Mouse (Mus musculus): ENCODE results near the gene Pnkd. TPM values are rescaled to one million over a fixed set of nuclear protein-coding genes. Genes with fewer than 3 reads are reported as not detected.

Pnkd gene
- polyA plus RNA-seq, 1 experiment from 2014 or later, result 112 TPM

DNA sequence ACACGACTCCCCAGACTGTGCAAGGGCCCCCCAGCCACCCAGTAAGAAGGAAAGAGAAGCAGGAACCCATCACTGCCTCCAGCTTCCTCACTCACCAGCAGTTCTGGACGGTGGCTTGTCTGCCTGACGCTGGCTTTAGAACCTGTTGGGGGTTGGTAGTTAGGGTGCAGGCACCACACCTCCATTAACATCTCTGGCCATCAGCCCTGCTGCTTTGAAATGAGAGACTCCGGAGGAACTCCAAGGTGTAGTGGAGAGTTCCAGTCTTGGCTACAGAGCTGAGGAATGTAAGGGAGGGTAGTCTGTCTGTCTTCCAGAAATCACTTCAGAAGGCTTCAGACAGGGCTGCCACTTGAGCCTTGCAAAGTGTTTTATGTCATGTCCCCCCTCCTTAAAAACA lies 85.3 kb downstream of the Pnkd start:
- Histone ChIP-seq H3K9me3 (no peaks in the 10 kb centered on the region), H3K27me3 (0 out of 2 replicates have a peak, but pooled peaks cover 2% of the 10 kb centered on the region), H3K4me1 (peaks cover 8% of the 10 kb centered on the region; the same call in 1 of the 2 replicates), H3K4me2 (replicated peaks) (no peak overlapping the region), H3K4me3 (no peak overlapping the region), H3K9ac (no peak overlapping the region), H3K36me3 (no peaks in the 10 kb centered on the region), H3K27ac (no peak overlapping the region)
- WGBS, result 34% methylated on average over 4 of the region's 4 CpGs
- no peak for ATAC-seq (ENCODE audit: low FRiP score, low read depth)

DNA sequence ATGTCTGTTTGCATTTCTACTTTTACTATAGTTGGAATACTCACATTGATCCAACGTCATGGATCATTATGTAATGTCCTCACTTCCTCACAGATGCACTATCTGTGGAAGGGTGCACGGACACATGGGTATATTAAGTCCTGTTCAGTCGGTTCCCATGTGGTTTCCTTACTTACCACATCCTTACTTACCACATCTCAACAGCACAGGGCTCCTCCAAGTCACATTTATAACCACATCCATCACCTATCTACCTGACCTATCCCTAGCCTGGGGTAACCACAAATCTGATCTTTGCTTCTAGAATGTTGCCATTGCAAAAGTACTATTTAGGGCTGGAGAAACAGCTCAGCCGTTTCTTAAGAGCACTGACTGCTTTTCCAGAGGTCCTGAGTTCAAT lies 88.6 kb downstream of the Pnkd start:
- Histone ChIP-seq H3K4me1 (peaks cover 7% of the 10 kb centered on the region; the same call in 1 of the 2 replicates), H3K4me3 (no peak overlapping the region), H3K27me3 (no peaks in the 10 kb centered on the region), H3K27ac (no peak overlapping the region), H3K9ac (no peak overlapping the region), H3K36me3 (no peaks in the 10 kb centered on the region), H3K9me3 (no peaks in the 10 kb centered on the region), H3K4me2 (replicated peaks) (no peak overlapping the region)
- 76% methylated on average over 4 of the region's 4 CpGs for WGBS
- ATAC-seq (ENCODE audit: low FRiP score, low read depth), result no peak

DNA sequence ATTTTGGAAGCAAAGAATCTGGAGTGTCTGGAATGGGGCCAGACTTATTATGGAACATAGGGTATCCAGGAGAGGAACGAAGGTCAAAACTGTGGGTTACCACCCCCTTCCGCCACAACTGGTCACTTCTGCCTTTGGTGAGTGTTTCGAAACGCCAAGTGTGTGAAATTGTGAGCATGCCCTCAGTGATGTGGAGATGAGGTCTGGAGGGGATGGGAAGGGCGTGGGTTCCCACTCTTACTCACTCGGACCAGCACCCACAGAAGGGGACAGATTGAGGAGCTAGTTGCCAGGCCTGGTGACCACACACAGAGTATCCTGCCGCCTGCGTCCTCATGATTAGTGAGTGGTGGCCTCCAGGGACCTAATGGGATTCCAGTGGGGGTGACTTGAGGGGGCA lies 90.2 kb downstream of the Pnkd start, which contains the start of gene Slc11a1:
Gene Slc11a1, plus strand, starts transcription at position 216 of the 400 bp plus-strand sequence.
- no peak within 1 kb of the TSS for H3K4me2 ChIP-seq (replicated peaks)
- 67% methylated on average over 8 of the region's 8 CpGs for WGBS
- peaks cover 6% of the 10 kb centered on the region; the same call in 1 of the 2 replicates for H3K4me1 ChIP-seq
- ATAC-seq (ENCODE audit: low FRiP score, low read depth), result no peak
- H3K27me3 ChIP-seq, result no peaks in the 10 kb centered on the region
- H3K27ac ChIP-seq, result no peak within 1 kb of the TSS
- H3K4me3 ChIP-seq, result no peak within 1 kb of the TSS
- H3K9ac ChIP-seq, result no peak within 1 kb of the TSS
- no peaks in the 10 kb centered on the region for H3K9me3 ChIP-seq
- no peaks in the 10 kb centered on the region for H3K36me3 ChIP-seq

- no peak overlapping the region for H3K9ac ChIP-seq
- H3K4me2 ChIP-seq (replicated peaks), result no peak overlapping the region
- WGBS, result 82% methylated on average over 10 of the region's 10 CpGs
- H3K9me3 ChIP-seq, result no peaks in the 10 kb centered on the region
- H3K27ac ChIP-seq, result no peak overlapping the region
- H3K4me3 ChIP-seq, result no peak overlapping the region
- H3K36me3 ChIP-seq, result no peaks in the 10 kb centered on the region
- ATAC-seq (ENCODE audit: low FRiP score, low read depth), result no peak
- H3K4me1 ChIP-seq, result peaks cover 6% of the 10 kb centered on the region; the same call in 1 of the 2 replicates
- no peaks in the 10 kb centered on the region for H3K27me3 ChIP-seq
Measured at GRCm38 (mm10) chr1:74375561-74375960, 90.8 kb downstream of the Pnkd start.

DNA sequence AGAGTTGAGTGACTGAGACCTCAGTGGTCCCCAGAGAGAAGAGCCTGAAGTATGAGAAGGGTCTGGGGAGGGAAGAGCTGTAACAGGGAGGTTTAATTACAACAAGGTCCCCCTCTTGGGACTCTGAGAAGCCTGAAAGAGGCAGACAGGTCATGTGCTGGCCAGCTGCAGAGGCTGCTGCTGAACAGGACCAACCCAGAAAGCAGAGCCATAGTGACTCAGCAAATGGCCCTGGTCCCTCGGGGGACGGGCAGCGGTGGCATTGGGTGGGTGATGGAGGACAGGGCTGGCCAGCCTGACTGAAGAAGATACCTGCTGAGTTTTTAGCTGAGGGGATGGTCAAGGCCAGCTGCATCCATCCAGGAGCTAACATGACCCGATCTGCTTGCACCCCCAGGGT lies 91.7 kb downstream of the Pnkd start:
- Histone ChIP-seq H3K36me3 (no peaks in the 10 kb centered on the region), H3K27ac (no peak overlapping the region), H3K4me2 (replicated peaks) (no peak overlapping the region), H3K4me3 (no peak overlapping the region), H3K4me1 (peaks cover 6% of the 10 kb centered on the region; the same call in 1 of the 2 replicates), H3K9me3 (no peaks in the 10 kb centered on the region), H3K27me3 (no peaks in the 10 kb centered on the region), H3K9ac (no peak overlapping the region)
- 78% methylated on average over 4 of the region's 4 CpGs for WGBS
- ATAC-seq (ENCODE audit: low FRiP score, low read depth), result no peak

GRCm38 (mm10) chr1:74379058-74379504 lies 94.4 kb downstream of the Pnkd start:
- no peak overlapping the region for H3K4me3 ChIP-seq
- no peak overlapping the region for H3K27ac ChIP-seq
- H3K36me3 ChIP-seq, result no peaks in the 10 kb centered on the region
- peaks cover 6% of the 10 kb centered on the region; the same call in 1 of the 2 replicates for H3K4me1 ChIP-seq
- 77% methylated on average over 7 of the region's 7 CpGs for whole genome bisulfite sequencing
- no peaks in the 10 kb centered on the region for H3K27me3 ChIP-seq
- no peaks in the 10 kb centered on the region for H3K9me3 ChIP-seq
- H3K4me2 ChIP-seq (replicated peaks), result no peak overlapping the region
- no peak overlapping the region for H3K9ac ChIP-seq
- no peak for ATAC-seq (ENCODE audit: low FRiP score, low read depth)

DNA sequence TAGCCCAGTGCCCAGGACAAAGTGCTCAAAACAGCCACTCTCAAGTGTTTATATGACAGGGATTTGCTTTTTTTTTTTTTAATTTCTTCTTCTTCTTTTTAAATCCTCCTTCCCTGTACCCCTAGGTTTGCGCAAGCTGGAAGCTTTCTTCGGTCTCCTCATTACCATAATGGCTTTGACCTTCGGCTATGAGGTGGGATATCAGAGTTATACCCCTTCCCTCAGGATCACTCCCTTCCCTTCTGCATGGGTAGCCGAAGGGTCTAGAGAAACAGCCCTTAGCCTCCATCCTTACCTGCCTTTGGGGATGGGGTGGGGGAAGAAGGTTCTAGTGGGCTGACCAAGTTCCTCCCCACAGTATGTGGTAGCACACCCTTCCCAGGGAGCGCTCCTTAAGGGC lies 95.8 kb downstream of the Pnkd start:
- Histone ChIP-seq H3K27ac (no peak overlapping the region), H3K4me1 (peaks cover 6% of the 10 kb centered on the region; the same call in 1 of the 2 replicates), H3K27me3 (no peaks in the 10 kb centered on the region), H3K4me2 (replicated peaks) (no peak overlapping the region), H3K36me3 (no peaks in the 10 kb centered on the region), H3K9ac (no peak overlapping the region), H3K4me3 (no peak overlapping the region), H3K9me3 (no peaks in the 10 kb centered on the region)
- no peak for ATAC-seq (ENCODE audit: low FRiP score, low read depth)
- WGBS, result 84% methylated on average over 5 of the region's 5 CpGs

DNA sequence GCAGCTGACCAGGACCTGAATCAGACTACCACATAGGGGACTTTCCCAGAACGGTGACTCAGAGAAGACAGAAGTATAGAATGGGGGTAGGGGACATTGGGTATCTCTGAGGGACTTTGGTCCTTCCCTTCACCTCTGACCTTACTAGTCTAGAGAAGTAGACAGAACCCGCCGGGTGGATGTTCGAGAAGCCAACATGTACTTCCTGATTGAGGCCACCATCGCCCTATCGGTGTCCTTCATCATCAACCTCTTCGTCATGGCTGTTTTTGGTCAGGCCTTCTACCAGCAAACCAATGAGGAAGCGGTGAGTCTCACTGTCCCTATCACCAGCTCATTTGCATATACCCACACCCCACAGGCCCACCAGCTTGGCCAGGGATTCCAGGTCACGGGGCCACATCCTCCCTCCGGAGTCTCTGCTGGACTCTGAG lies 96.9 kb downstream of the Pnkd start:
- H3K9me3 ChIP-seq, result no peaks in the 10 kb centered on the region
- H3K4me3 ChIP-seq, result no peak overlapping the region
- no peak overlapping the region for H3K9ac ChIP-seq
- H3K4me2 ChIP-seq (replicated peaks), result no peak overlapping the region
- H3K27ac ChIP-seq, result no peak overlapping the region
- no peaks in the 10 kb centered on the region for H3K27me3 ChIP-seq
- ATAC-seq (ENCODE audit: low FRiP score, low read depth), result no peak
- WGBS, result 90% methylated on average over 10 of the region's 10 CpGs
- no peaks in the 10 kb centered on the region for H3K36me3 ChIP-seq
- peaks cover under 1% of the 10 kb centered on the region; the same call in 1 of the 2 replicates for H3K4me1 ChIP-seq

DNA sequence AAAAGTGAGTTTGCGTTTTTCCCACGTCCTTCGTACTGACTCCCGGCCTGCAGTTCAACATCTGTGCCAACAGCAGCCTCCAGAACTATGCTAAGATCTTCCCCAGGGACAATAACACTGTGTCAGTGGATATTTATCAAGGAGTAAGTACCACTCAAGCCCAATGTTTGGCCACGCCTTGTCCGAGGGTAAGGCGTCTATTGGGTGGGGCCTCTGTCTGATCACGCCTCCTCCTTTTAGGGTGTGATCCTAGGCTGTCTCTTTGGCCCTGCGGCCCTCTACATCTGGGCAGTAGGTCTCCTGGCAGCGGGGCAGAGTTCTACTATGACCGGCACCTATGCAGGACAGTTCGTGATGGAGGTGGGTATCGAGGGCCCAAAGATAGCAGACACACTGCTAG lies 98.7 kb downstream of the Pnkd start:
- no peaks in the 10 kb centered on the region for H3K9me3 ChIP-seq
- no peaks in the 10 kb centered on the region for H3K36me3 ChIP-seq
- ATAC-seq (ENCODE audit: low FRiP score, low read depth), result no peak
- no peak overlapping the region for H3K9ac ChIP-seq
- H3K4me3 ChIP-seq, result no peak overlapping the region
- H3K27me3 ChIP-seq, result no peaks in the 10 kb centered on the region
- H3K27ac ChIP-seq, result no peak overlapping the region
- peaks cover 10% of the 10 kb centered on the region for H3K4me1 ChIP-seq
- WGBS, result 85% methylated on average over 13 of the region's 13 CpGs
- no peak overlapping the region for H3K4me2 ChIP-seq (replicated peaks)

- no peaks in the 10 kb centered on the region for H3K27me3 ChIP-seq
- H3K9me3 ChIP-seq, result no peaks in the 10 kb centered on the region
- no peak overlapping the region for H3K4me3 ChIP-seq
- peaks cover 20% of the 10 kb centered on the region for H3K4me1 ChIP-seq
- no peak overlapping the region for H3K27ac ChIP-seq
- 86% methylated on average over 8 of the region's 8 CpGs for WGBS
- no peak overlapping the region for H3K9ac ChIP-seq
- no peaks in the 10 kb centered on the region for H3K36me3 ChIP-seq
- no peak overlapping the region for H3K4me2 ChIP-seq (replicated peaks)
- no peak for ATAC-seq (ENCODE audit: low FRiP score, low read depth)
Measured at GRCm38 (mm10) chr1:74384525-74384924, 99.8 kb downstream of the Pnkd start.

DNA sequence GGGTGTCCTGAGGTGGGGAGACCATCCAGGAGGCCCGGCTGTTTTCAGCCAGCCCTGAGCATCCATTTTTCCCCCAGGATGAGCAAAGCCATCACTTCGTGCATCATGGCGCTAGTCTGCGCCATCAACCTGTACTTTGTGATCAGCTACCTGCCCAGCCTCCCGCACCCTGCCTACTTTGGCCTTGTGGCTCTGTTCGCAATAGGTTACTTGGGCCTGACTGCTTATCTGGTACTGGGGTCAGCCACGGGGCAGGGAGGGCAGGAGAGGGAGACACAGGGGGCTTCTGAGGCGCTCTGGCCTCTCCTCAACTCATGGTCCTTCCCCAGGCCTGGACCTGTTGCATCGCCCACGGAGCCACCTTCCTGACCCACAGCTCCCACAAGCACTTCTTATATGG lies 100.3 kb downstream of the Pnkd start:
- Histone ChIP-seq H3K36me3 (no peaks in the 10 kb centered on the region), H3K9ac (no peak overlapping the region), H3K27ac (no peak overlapping the region), H3K4me2 (replicated peaks) (no peak overlapping the region), H3K9me3 (no peaks in the 10 kb centered on the region), H3K27me3 (no peaks in the 10 kb centered on the region), H3K4me1 (peaks cover 26% of the 10 kb centered on the region), H3K4me3 (no peak overlapping the region)
- no peak for ATAC-seq (ENCODE audit: low FRiP score, low read depth)
- 88% methylated on average over 10 of the region's 10 CpGs for WGBS

GRCm38 (mm10) chr1:74385531-74385930 lies 100.8 kb downstream of the Pnkd start:
- H3K4me1 ChIP-seq, result peaks cover 30% of the 10 kb centered on the region
- no peak overlapping the region for H3K4me2 ChIP-seq (replicated peaks)
- H3K36me3 ChIP-seq, result no peaks in the 10 kb centered on the region
- H3K27ac ChIP-seq, result no peak overlapping the region
- 91% methylated on average over 8 of the region's 8 CpGs for WGBS
- no peak overlapping the region for H3K4me3 ChIP-seq
- no peaks in the 10 kb centered on the region for H3K9me3 ChIP-seq
- ATAC-seq (ENCODE audit: low FRiP score, low read depth), result no peak
- no peaks in the 10 kb centered on the region for H3K27me3 ChIP-seq
- no peak overlapping the region for H3K9ac ChIP-seq

DNA sequence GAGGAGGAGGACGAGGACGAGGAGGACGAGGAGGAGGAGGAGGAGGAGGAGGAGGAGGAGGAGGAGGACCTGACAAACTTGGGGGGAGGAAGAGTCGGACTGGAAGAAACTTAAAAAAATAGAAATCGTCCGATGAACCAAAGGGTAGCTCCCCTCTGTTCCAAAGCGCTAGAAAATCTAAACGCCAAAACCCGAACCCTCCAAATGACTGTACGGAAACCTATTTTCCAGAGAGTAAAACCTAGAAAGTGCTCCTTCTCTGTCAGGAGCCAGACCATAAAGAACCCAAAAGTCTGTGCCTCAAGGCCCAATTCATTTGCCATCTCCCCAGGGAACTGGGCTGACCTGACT lies 101.6 kb downstream of the Pnkd start:
- 56% methylated on average over 7 of the region's 10 CpGs for WGBS
- Histone ChIP-seq H3K4me2 (replicated peaks) (peak overlapping the region; percentile 67), H3K27ac (peak overlapping the region; percentile 99), H3K36me3 (no peaks in the 10 kb centered on the region), H3K4me3 (peak overlapping the region; percentile 57), H3K9me3 (no peaks in the 10 kb centered on the region), H3K4me1 (peaks cover 36% of the 10 kb centered on the region), H3K27me3 (no peaks in the 10 kb centered on the region), H3K9ac (peak overlapping the region; percentile 74)
- ATAC-seq (ENCODE audit: low FRiP score, low read depth), result no peak

Data from limb, embryonic 13.5 days (tissue).